Mouse (Mus musculus) heart, adult 2 months (tissue): ENCODE data around the gene Cul4b.

Experiments
- CTCF ChIP-seq: fragments of 200-600 bp; IDR thresholded peaks from 2 replicates; pipeline ENCODE4 v1.8.1; 2022; ENCODE audit warnings: antibody characterized with exemption, mild to moderate bottlenecking, moderate library complexity
- EP300 ChIP-seq: fragments of 200-500 bp; IDR thresholded peaks from 2 replicates; pipeline ENCODE4 v1.6.1; 2011; ENCODE audit warnings: low read depth, low read length, control low read depth; ENCODE audit not compliant: insufficient read depth
- POLR2A ChIP-seq: fragments of 200-500 bp; IDR thresholded peaks from 2 replicates; pipeline ENCODE4 v1.6.1; 2011; ENCODE audit warnings: mild to moderate bottlenecking, low read depth, low read length, control low read depth; ENCODE audit not compliant: insufficient read depth

DNA sequence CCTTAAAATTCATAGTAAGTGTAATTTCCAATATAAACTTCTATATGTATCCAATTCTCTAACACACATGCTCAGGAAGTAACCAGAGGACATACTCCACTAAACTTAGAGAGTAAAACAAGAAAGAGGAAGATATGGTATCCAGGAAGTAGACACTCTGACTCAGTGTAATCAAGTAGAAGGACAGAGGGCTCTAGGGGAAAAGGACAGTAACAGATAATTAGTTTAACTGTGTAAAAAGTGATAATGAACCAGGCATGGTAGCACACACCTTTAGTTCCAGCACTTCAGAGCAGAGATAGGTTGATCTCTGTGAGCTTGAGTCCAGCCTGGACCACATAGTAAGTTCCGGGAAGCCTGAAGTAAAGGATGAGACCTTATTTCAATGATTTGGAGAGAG is 5.1 kb upstream of the Cul4b start:
- TF ChIP-seq CTCF (no peak), POLR2A (no peak), EP300 (no peak)
